Mouse (Mus musculus) hindbrain, embryonic 13.5 days (tissue): ENCODE measurements at regions not wholly inside any gene's neighbourhood (a gene's known extent, or its start where the extent isn't known, plus 50 kb on each side); places are given as distances from the start of the nearest gene placed in this dataset.

Experiments used
- ATAC-seq: fragments of 200-750 bp; cut with Nextera tagmentation; 2 replicates; pipeline ENCODE4 v1.8.0; 2017; ENCODE audit warnings: moderate TSS enrichment; ENCODE audit not compliant: low FRiP score
- H3K27ac ChIP-seq: fragments of 300-500 bp; sonication (generic); 2 replicates; pipeline ENCODE4 v1.5.1; 2015; ENCODE audit warnings: inconsistent platforms, mild to moderate bottlenecking, moderate library complexity
- H3K27me3 ChIP-seq: fragments of 300-500 bp; sonication (generic); 2 replicates; pipeline ENCODE4 v1.6.1; 2015; ENCODE audit warnings: mild to moderate bottlenecking, inconsistent platforms
- H3K36me3 ChIP-seq: fragments of 300-500 bp; sonication (generic); 2 replicates; pipeline ENCODE4 v1.6.1; 2015; ENCODE audit warnings: mild to moderate bottlenecking, inconsistent platforms
- H3K4me1 ChIP-seq: fragments of 300-500 bp; sonication (generic); replicated peaks from 2 replicates; pipeline ENCODE4 v1.6.1; 2015; ENCODE audit warnings: inconsistent platforms
- H3K4me2 ChIP-seq: fragments of 300-500 bp; sonication (generic); 2 replicates; pipeline ENCODE4 v1.6.1; 2015; ENCODE audit warnings: inconsistent platforms, mild to moderate bottlenecking, moderate library complexity
- H3K4me3 ChIP-seq: fragments of 300-500 bp; sonication (generic); 2 replicates; pipeline ENCODE4 v1.5.1; 2015; ENCODE audit warnings: mild to moderate bottlenecking, inconsistent platforms
- H3K9ac ChIP-seq: fragments of 300-500 bp; sonication (generic); 2 replicates; pipeline ENCODE4 v1.6.1; 2015; ENCODE audit warnings: mild to moderate bottlenecking, inconsistent platforms
- H3K9me3 ChIP-seq: fragments of 300-500 bp; sonication (generic); 2 replicates; pipeline ENCODE4 v1.6.1; 2016; ENCODE audit warnings: inconsistent platforms
- WGBS: fragments of 180-500 bp; shearing (Covaris S2); methylation state at CpG from one replicate; pipeline ENCODE4 v1.1.7; 2015; 5-methylcytosine and 5-hydroxymethylcytosine counted together

GRCm38 (mm10) chr4:9025821-9026470 lies 787.1 kb upstream of the Car8 start:
- Histone ChIP-seq H3K4me2 (no peak overlapping the region), H3K27me3 (no peaks in the 10 kb centered on the region), H3K4me1 (peaks cover 27% of the 10 kb centered on the region), H3K36me3 (no peaks in the 10 kb centered on the region), H3K4me3 (no peak overlapping the region), H3K27ac (no peak overlapping the region), H3K9me3 (no peaks in the 10 kb centered on the region), H3K9ac (no peak overlapping the region)
- ATAC-seq, result no peak
- WGBS, result 47% methylated on average over 8 of the region's 8 CpGs

- H3K36me3 ChIP-seq, result no peaks in the 10 kb centered on the region
- 82% methylated on average over 6 of the region's 6 CpGs for WGBS
- H3K27ac ChIP-seq, result no peak overlapping the region
Observed at GRCm38 (mm10) chr4:9024216-9024925, 785.5 kb upstream of the Car8 start.

GRCm38 (mm10) chr4:9019241-9020110 lies 780.6 kb upstream of the Car8 start:
- Histone ChIP-seq H3K4me3 (no peak overlapping the region), H3K27me3 (no peaks in the 10 kb centered on the region), H3K4me2 (no peak overlapping the region), H3K9ac (no peak overlapping the region), H3K36me3 (no peaks in the 10 kb centered on the region), H3K27ac (peak overlapping the region; percentile 25), H3K9me3 (no peaks in the 10 kb centered on the region), H3K4me1 (peaks cover 31% of the 10 kb centered on the region)
- ATAC-seq, result 0 out of 2 replicates have a peak, but pooled peaks have one; percentile 40
- WGBS, result 71% methylated on average over 22 of the region's 22 CpGs

More at GRCm38 (mm10) chr4:9024216-9024925, 785.5 kb upstream of the Car8 start:
- H3K27me3 ChIP-seq, result no peaks in the 10 kb centered on the region
- no peaks in the 10 kb centered on the region for H3K9me3 ChIP-seq
- H3K9ac ChIP-seq, result no peak overlapping the region
- ATAC-seq, result no peak
- peaks cover 32% of the 10 kb centered on the region for H3K4me1 ChIP-seq
- H3K4me3 ChIP-seq, result no peak overlapping the region
- no peak overlapping the region for H3K4me2 ChIP-seq

GRCm38 (mm10) chr4:9018236-9018635 lies 779.4 kb upstream of the Car8 start:
- H3K4me1 ChIP-seq, result peaks cover 31% of the 10 kb centered on the region
- no peaks in the 10 kb centered on the region for H3K36me3 ChIP-seq
- no peak overlapping the region for H3K4me3 ChIP-seq
- H3K9me3 ChIP-seq, result no peaks in the 10 kb centered on the region
- H3K27me3 ChIP-seq, result no peaks in the 10 kb centered on the region
- 91% methylated on average over 2 of the region's 2 CpGs for WGBS
- no peak overlapping the region for H3K4me2 ChIP-seq
- H3K9ac ChIP-seq, result no peak overlapping the region
- no peak for ATAC-seq
- no peak overlapping the region for H3K27ac ChIP-seq

- no peak overlapping the region for H3K4me3 ChIP-seq
- 41% methylated on average over 9 of the region's 9 CpGs for WGBS
- peaks cover 45% of the 10 kb centered on the region for H3K4me1 ChIP-seq
- H3K27me3 ChIP-seq, result no peaks in the 10 kb centered on the region
- H3K9ac ChIP-seq, result no peak overlapping the region
- H3K4me2 ChIP-seq, result no peak overlapping the region
- ATAC-seq, result no peak
- H3K36me3 ChIP-seq, result no peaks in the 10 kb centered on the region
- no peak overlapping the region for H3K27ac ChIP-seq
- H3K9me3 ChIP-seq, result no peaks in the 10 kb centered on the region
Observed at GRCm38 (mm10) chr4:9016504-9017040, 777.7 kb upstream of the Car8 start.

- Histone ChIP-seq H3K9me3 (no peaks in the 10 kb centered on the region), H3K4me2 (no peak overlapping the region), H3K9ac (no peak overlapping the region), H3K4me1 (peaks cover 52% of the 10 kb centered on the region), H3K27me3 (no peaks in the 10 kb centered on the region), H3K36me3 (no peaks in the 10 kb centered on the region), H3K27ac (peak overlapping the region; percentile 61), H3K4me3 (no peak overlapping the region)
- no peak for ATAC-seq
- 18% methylated on average over 14 of the region's 14 CpGs for WGBS
Observed at GRCm38 (mm10) chr4:9015528-9016503, 777.0 kb upstream of the Car8 start.

- no peak for ATAC-seq
- Histone ChIP-seq H3K9ac (no peak overlapping the region), H3K27me3 (no peaks in the 10 kb centered on the region), H3K4me3 (no peak overlapping the region), H3K27ac (no peak overlapping the region), H3K4me1 (peaks cover 60% of the 10 kb centered on the region), H3K9me3 (no peaks in the 10 kb centered on the region), H3K4me2 (no peak overlapping the region), H3K36me3 (no peaks in the 10 kb centered on the region)
- WGBS, result 49% methylated on average over 4 of the region's 4 CpGs
Observed at GRCm38 (mm10) chr4:9014986-9015385, 776.1 kb upstream of the Car8 start.

- Histone ChIP-seq H3K9me3 (no peaks in the 10 kb centered on the region), H3K27me3 (no peaks in the 10 kb centered on the region), H3K27ac (0 out of 2 replicates have a peak overlapping the region, but pooled peaks have one; percentile 13), H3K4me1 (peaks cover 58% of the 10 kb centered on the region), H3K36me3 (no peaks in the 10 kb centered on the region), H3K9ac (no peak overlapping the region), H3K4me2 (no peak overlapping the region), H3K4me3 (no peak overlapping the region)
- no peak for ATAC-seq
- WGBS, result 63% methylated on average over 9 of the region's 9 CpGs
Observed at GRCm38 (mm10) chr4:9012787-9013186, 773.9 kb upstream of the Car8 start.

- no peak overlapping the region for H3K9ac ChIP-seq
- no peak overlapping the region for H3K27ac ChIP-seq
- H3K4me3 ChIP-seq, result no peak overlapping the region
- peaks cover 56% of the 10 kb centered on the region for H3K4me1 ChIP-seq
- no peaks in the 10 kb centered on the region for H3K36me3 ChIP-seq
- 49% methylated on average over 3 of the region's 3 CpGs for WGBS
- no peak for ATAC-seq
- H3K4me2 ChIP-seq, result no peak overlapping the region
- no peaks in the 10 kb centered on the region for H3K27me3 ChIP-seq
- H3K9me3 ChIP-seq, result no peaks in the 10 kb centered on the region
Observed at GRCm38 (mm10) chr4:9011952-9012351, 773.1 kb upstream of the Car8 start.

GRCm38 (mm10) chr4:9011129-9011518 lies 772.3 kb upstream of the Car8 start:
- H3K9me3 ChIP-seq, result no peaks in the 10 kb centered on the region
- peak; percentile 70 for ATAC-seq
- H3K27me3 ChIP-seq, result no peaks in the 10 kb centered on the region
- peaks cover 48% of the 10 kb centered on the region for H3K4me1 ChIP-seq
- H3K9ac ChIP-seq, result no peak overlapping the region; the same call in 1 of the 2 replicates
- H3K36me3 ChIP-seq, result no peaks in the 10 kb centered on the region
- peak overlapping the region; percentile 67 for H3K27ac ChIP-seq
- H3K4me2 ChIP-seq, result peak overlapping the region; percentile 34
- 10% methylated on average over 7 of the region's 7 CpGs for WGBS
- H3K4me3 ChIP-seq, result no peak overlapping the region

GRCm38 (mm10) chr4:9010381-9011128 lies 771.7 kb upstream of the Car8 start:
- Histone ChIP-seq H3K4me1 (peaks cover 42% of the 10 kb centered on the region), H3K4me2 (peak overlapping the region; percentile 34), H3K9ac (no peak overlapping the region), H3K9me3 (no peaks in the 10 kb centered on the region), H3K27me3 (no peaks in the 10 kb centered on the region), H3K36me3 (no peaks in the 10 kb centered on the region), H3K4me3 (no peak overlapping the region), H3K27ac (peak overlapping the region; percentile 67)
- peak; percentile 44 for ATAC-seq
- WGBS, result 30% methylated on average over 17 of the region's 17 CpGs
